Mouse (Mus musculus) adrenal gland, postnatal 14 days (tissue): ENCODE measurements around the gene Ccdc167. TPM values are rescaled to one million over a fixed set of nuclear protein-coding genes. Genes with fewer than 3 reads are reported as not detected.

Experiments used
- DNase-seq: peaks from one replicate; pipeline ENCODE4 v3.0.0; 2021; ENCODE audit warnings: mixed read lengths
- total RNA-seq: library from RNA; stranded (reverse); gene quantifications from 2 replicates; pipeline ENCODE4 v1.2.3, GENCODE M21; 2021

Gene Ccdc167
- total RNA-seq, 1 experiment from 2014 or later: 12.7 TPM

GRCm38 (mm10) chr17:29684275-29684674 is 32.6 kb downstream of the Ccdc167 start:
- no peak for DNase-seq

GRCm38 (mm10) chr17:29683127-29683526 is 33.7 kb downstream of the Ccdc167 start:
- no peak for DNase-seq

DNA sequence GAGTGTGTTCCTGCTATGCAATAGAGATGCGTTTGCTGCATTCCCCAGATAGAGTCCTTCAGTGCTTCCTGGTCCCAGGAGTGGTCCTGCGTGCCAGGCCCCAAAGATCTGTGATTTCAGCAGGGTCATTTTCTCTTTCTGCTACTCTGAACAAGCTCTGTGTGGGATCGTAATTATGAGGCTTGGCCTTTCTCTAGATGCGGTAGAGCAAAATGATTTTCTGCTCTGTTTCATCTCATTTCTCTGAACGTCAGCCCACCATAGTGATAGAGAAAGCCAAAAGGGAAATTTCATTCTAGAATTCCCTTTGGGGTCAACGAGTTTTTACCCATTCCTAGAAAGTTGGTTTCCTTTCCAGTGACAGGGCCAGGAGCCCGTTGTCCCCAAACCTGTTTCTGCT is 34.6 kb downstream of the Ccdc167 start:
- DNase-seq: no peak

DNA sequence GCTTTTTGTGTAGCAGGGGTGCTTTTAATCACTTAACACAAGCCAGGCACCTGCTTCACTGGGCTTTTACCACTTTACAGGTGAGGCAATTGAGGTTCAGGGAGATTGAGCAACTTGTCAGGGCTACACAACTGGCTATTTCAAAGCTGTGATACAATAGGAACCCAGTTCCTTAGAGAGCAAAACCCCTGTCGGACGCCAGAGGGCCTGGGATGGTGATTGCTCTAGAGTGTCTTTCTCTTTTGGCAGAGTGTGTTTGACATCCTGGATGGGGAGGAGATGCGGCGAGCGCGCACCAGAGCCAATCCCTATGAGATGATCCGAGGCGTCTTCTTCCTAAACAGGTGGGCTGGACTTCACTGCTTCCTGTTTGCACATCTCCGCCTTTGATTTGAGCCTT is 35.2 kb downstream of the Ccdc167 start:
- DNase-seq: no peak

- no peak for DNase-seq
Measured at GRCm38 (mm10) chr17:29680921-29681320, 35.9 kb downstream of the Ccdc167 start.

- no peak for DNase-seq
Measured at GRCm38 (mm10) chr17:29680174-29680573, 36.7 kb downstream of the Ccdc167 start.

DNA sequence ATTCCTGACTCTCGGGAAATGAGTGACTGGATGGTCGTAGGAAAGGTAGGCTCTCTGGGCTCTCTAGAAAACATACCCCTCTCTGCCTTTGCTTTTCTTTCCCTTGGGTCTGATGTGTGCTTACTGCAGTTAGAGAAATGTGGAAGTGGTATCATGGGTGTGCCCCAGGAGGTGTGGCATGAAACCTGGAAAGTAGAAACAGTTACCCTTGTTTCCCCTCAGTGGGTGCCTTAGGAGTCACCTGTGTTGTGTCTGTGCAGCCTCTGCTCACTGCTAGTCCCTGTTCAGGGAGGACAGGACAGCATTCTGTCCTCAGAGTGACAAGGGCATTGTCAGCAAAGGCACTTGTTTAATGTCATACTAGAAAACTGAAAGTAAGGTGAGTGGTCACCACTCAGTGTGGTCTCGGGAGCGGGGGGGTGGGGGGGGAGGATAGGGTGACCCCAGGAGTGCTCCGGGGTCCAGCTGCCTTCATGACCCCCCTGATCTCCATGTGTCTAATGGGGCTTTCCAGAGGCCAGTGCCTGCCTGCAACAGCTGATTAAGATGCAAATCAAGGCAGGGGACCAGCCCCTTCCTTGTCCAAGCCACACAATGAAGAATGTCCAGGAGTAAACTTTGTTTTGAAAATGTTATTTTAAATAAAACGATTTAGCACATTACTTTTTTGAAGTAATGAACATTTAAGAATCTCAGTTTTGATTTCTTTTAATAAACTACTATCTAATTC is 37.6 kb downstream of the Ccdc167 start:
- no peak for DNase-seq

GRCm38 (mm10) chr17:29678526-29678925 is 38.3 kb downstream of the Ccdc167 start:
- no peak for DNase-seq

- DNase-seq: no peak
Measured at GRCm38 (mm10) chr17:29673325-29673724, 43.5 kb downstream of the Ccdc167 start.

DNA sequence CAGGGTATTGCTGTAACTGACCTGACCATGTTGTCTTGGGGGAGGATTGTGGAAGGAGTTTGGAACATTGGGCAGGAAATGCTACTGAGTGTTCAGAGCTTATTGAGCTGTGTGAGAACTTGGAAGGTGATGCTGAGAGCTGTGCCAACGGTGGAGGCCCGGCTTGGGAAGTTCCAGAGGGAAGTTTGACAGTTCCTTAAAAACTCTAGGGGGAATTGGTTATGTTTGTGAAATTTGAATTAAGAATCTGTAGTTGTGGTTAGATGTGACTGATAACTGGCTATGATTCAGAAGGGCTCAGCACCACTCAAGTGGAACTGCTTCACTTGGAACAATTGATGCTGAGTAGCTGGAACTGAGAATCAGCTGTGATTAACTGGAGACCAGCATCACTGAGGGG is 45.8 kb downstream of the Ccdc167 start:
- no peak for DNase-seq

- DNase-seq: peak; percentile 34
Measured at GRCm38 (mm10) chr17:29669936-29670335, 46.9 kb downstream of the Ccdc167 start.

GRCm38 (mm10) chr17:29669030-29669429 is 47.8 kb downstream of the Ccdc167 start:
- no peak for DNase-seq

- DNase-seq: peak; percentile 61
Measured at GRCm38 (mm10) chr17:29668051-29668986, 48.5 kb downstream of the Ccdc167 start.

DNA sequence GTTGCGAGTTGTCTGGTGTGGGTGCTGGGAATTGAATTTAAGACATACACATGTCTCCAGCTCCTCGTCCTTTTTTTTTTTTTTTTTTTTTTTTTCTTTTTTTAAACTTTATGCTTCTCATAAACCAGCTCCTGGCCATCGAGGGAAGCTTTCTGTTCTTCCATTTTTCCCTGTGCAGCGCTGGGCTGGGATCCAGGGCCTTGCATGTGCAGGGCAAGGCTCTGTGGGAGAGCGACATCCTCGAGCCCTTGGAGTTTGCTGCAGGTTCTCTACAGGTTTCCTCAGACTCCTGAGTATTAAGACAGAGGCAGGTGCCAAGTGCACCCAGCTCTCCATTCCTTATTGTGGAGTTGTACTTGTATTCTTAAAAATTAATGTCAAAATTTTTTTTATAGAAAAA is 54.7 kb downstream of the Ccdc167 start:
- no peak for DNase-seq

DNA sequence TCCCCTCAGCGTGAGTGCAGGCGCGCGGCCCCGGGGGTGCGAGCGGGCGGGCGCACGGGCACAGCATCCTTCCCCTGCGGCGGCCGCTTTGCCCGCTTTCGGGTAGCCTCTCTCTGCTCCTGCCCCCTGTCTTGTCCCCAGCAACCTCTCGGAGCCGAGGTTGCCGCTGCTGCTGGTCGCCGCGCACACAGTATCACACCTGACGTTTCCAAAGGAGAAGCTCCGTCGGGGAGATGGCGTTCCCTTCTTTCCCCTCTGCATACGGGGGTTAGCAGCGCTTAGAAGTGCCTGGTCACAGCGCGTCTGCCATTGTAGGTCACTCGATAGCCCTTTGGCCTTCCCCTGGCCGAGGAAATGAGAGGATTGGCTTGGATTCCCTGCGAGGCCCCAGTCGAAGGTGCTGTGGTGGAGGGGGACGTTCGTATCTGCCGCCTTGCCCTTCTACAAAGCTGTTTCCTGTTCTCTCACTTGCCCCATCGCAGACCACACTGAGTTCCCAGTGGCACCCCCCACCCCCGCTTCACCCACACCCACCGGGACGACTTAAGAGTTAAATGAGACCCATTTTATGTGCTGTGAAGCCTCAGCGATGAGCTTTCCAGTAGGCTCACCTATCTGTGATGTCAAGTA is 56.0 kb downstream of the Ccdc167 start:
- DNase-seq: peak; percentile 59

DNA sequence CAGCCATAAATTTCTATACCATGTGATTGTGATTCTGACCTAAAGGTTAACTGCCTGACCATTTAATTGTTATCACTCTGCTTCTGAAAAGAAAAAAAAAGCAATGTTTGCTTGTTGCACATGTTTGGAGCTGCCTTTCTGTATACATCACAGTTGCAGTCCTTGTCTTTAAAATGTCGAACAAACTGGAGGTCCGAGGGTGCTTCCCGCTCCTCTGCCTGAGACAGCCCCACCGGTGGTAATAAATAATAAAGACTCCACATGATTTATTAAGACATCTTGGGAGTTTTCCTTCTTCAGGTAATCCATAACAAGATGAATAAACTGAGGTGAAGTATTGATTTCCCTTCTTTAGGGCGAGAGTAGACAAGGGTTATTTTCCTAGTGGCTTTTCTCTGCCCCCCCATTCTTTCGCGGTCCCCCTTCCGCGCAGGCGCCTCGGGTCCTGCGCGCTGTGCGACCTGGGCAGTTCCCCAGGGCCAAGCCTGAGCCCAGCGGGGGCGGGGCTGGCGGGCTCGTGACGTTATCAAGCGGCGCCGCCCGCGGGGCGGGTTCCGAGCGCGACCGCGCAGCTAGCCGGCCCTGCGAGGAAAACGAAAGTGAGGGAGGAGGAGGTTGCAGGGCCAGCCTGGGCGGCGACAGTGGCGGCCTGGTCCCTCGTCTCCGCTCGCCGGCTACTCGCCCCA is 56.6 kb downstream of the Ccdc167 start, which contains the start of gene Cmtr1:
Gene Cmtr1 (plus strand): TSS at position 520 of the 686 bp plus-strand sequence.
- peak; percentile 98 for DNase-seq

DNA sequence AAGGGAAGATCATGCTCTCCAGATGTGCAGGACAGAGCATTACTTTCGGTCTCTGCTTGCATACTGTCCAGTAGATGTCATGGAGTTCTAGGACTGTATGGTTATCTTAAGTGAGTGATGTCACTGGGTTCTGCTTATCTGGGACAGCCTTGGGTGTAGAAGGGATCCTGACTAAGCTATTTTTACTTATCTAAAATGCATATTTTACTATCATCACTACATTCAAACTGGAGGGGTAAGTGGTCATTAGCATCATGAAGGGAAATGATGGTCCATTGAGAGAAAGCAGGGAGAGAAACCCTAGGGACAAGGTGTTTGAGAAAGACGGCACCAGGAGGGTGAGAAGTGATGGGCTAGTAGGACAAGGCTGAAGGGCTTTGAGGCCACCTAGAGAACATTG is 58.6 kb downstream of the Ccdc167 start:
- no peak for DNase-seq

DNA sequence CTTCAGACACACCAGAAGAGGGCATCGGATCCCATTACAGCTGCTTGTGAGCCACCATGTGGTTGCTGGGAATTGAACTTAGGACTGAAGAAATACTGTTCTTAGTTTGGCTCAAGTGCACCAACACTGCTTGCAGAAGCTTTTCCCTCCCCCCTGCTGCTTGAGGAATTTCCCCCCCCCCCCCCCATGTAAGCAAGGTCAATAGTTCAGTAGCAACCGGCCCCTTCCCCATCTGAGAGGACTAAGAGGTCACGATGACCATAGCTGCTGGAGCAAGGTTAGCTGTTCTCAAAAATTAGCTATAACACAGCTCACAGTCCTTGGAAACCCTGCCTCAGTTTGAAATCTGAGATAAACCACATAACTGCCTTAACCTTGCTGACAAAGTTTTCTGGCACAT is 74.6 kb downstream of the Ccdc167 start:
- no peak for DNase-seq

DNA sequence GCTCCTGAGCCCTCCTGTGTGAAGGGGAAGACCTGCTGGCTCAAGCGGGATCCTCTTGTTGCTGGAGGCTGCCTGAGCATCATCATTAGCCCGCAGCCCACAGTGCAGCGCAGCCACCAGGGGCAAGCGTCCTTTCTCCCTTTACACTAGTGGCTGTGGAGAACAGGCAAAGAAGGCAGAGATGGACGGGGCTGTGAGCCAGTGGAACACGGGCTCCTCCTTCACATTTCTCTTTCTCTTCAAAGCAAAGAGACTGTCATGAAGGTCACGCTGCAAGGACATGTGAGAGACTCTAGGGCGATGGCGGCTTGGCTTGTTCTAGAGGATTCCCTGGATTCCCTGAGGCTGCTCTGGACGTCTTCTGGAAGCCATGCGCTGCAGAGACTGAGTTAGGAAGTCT is 75.9 kb downstream of the Ccdc167 start:
- peak; percentile 83 for DNase-seq

DNA sequence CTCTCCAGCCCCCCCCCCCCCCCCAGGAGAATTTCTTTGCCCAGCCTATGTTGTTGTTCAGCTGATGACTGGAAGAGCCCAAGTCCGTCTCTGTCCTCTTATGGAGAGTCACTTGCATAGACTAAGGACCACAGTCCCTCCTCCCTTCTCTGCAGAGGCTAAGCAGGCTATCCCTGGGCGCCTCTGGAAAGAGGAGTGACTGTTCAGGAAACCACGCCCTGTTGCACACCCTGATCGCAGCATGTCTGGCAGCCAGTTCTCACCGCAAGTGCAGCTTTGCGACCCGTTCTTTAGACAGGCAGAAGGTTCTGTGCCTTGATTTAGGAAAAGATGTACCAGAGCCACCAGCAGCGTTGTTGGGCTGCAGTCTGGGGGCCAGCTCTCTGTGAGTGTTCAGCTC is 78.9 kb downstream of the Ccdc167 start:
- DNase-seq: no peak

- DNase-seq: peak; percentile 49
Measured at GRCm38 (mm10) chr17:29637377-29637776, 79.5 kb downstream of the Ccdc167 start.
